Mouse (Mus musculus) cerebellum, adult 2 months (tissue): Measurements from ENCODE around the gene Cnot10. TPM values are rescaled to one million over a fixed set of nuclear protein-coding genes. Genes with fewer than 3 reads are reported as not detected.
A peak's percentile ranks its signal among the peaks of the same experiment; 100 is the strongest.

ENCODE experiments used
- DNase-seq, 2 experiments: peaks; one replicate each; pipeline ENCODE4 v3.0.0; 2021
- H3K27ac ChIP-seq: fragments of 200-500 bp; 2 replicates; pipeline ENCODE4 v1.5.1; 2012; ENCODE audit warnings: low read length, control low read depth, inconsistent platforms; ENCODE audit not compliant: insufficient read depth
- H3K27me3 ChIP-seq: fragments of 200-500 bp; 2 replicates; pipeline ENCODE4 v1.6.1; 2012; ENCODE audit warnings: inconsistent platforms, mild to moderate bottlenecking, low read length, moderate library complexity; ENCODE audit not compliant: control insufficient read depth, insufficient read depth
- H3K4me1 ChIP-seq: fragments of 200-500 bp; 2 replicates; pipeline ENCODE4 v1.6.1; 2011; ENCODE audit warnings: low read length; ENCODE audit not compliant: control insufficient read depth, insufficient read depth
- H3K4me3 ChIP-seq: fragments of 200-500 bp; replicated peaks from 2 replicates; pipeline ENCODE3; 2011; ENCODE audit warnings: mild to moderate bottlenecking, low read depth, low read length, control low read depth; ENCODE audit not compliant: insufficient read depth
- CTCF ChIP-seq: fragments of 200-500 bp; IDR thresholded peaks from 2 replicates; pipeline ENCODE4 v1.5.1; 2011; ENCODE audit warnings: low read depth, mild to moderate bottlenecking, control low read depth, low read length, moderate library complexity, borderline replicate concordance; ENCODE audit not compliant: insufficient read depth
- POLR2A ChIP-seq: fragments of 200-500 bp; IDR thresholded peaks from 2 replicates; pipeline ENCODE4 v1.6.1; 2011; ENCODE audit warnings: low read length, control low read depth, borderline replicate concordance; ENCODE audit not compliant: insufficient read depth
- WGBS: fragments of 180-500 bp; shearing (Covaris S2); methylation state at CpG from one replicate; pipeline ENCODE4 v1.1.7; 2018; 5-methylcytosine and 5-hydroxymethylcytosine counted together
- polyA plus RNA-seq: library from polyadenylated mRNA; depleted of rRNA; stranded (reverse); fragments of >200 nt; gene quantifications from 2 replicates; pipeline ENCODE4 v1.2.3, GENCODE M21; 2012

The Cnot10 gene
- polyA plus RNA-seq, 1 experiment = 69.7 TPM

DNA sequence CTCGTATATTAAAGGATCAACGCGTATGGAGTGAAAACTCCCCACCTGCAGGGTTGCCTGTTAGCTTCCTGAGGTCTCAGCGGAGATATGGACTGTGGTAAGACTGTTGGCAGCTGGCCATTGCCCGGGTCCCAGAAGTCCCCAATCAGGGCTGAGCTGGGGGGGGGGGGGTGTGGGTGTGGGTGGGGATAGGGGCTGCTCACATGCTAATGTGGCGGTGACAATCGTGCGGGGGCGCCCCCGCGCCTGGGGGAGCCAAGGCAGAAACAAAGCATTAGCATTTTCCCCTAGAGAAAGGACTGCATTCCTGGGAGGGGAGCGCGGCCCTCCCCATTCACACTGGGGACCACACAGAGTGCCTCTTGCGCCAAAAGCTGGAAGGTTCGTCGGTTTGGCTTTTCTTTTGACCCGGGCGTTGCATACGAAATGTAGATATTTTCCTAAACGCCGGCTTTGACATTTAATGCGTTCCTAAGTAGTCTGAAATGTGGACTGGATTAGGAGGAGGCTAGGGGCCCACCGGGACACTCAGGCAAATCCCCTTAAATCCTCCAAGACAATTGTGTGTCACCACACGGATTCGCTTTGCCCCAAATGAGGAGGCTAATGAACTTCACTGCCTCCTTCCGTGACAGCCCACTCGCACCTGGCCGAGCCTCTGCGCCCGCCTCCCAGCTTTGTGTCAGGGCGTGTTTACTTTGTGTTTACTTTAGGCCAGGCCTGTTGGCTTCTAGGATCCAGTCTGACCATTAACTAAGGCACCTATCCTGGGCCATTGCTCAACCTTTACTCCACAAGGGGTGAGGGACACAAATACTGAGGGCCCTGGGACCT is 55.6 kb downstream of the Cnot10 start:
- Histone ChIP-seq H3K4me3 (no peak overlapping the region), H3K27ac (no peak overlapping the region)

GRCm38 (mm10) chr9:114583812-114584182 is 56.2 kb downstream of the Cnot10 start:
- TF ChIP-seq POLR2A (no peak), CTCF (peak; percentile 83)
- Histone ChIP-seq H3K27ac (no peak overlapping the region), H3K27me3 (no peaks in the 10 kb centered on the region), H3K4me3 (peak overlapping the region; percentile 9), H3K4me1 (no peaks in the 10 kb centered on the region)
- WGBS = 1% methylated on average over 23 of the region's 23 CpGs
- DNase-seq = peak; percentile 45 to 56

More for the DNA sequence above, 55.6 kb downstream of the Cnot10 start:
- Histone ChIP-seq H3K27me3 (no peaks in the 10 kb centered on the region), H3K4me1 (no peaks in the 10 kb centered on the region)
- no peak for DNase-seq
- WGBS = 30% methylated on average over 31 of the region's 31 CpGs
- no peak for TF ChIP-seq CTCF
- no peak for TF ChIP-seq POLR2A

- Histone ChIP-seq H3K4me1 (no peaks in the 10 kb centered on the region), H3K27me3 (no peaks in the 10 kb centered on the region), H3K4me3 (no peak overlapping the region), H3K27ac (no peak overlapping the region)
- no peak for DNase-seq
- TF ChIP-seq CTCF (no peak), POLR2A (no peak)
- 85% methylated on average over 11 of the region's 11 CpGs for WGBS
Observed at GRCm38 (mm10) chr9:114578646-114579045, 61.3 kb downstream of the Cnot10 start.

DNA sequence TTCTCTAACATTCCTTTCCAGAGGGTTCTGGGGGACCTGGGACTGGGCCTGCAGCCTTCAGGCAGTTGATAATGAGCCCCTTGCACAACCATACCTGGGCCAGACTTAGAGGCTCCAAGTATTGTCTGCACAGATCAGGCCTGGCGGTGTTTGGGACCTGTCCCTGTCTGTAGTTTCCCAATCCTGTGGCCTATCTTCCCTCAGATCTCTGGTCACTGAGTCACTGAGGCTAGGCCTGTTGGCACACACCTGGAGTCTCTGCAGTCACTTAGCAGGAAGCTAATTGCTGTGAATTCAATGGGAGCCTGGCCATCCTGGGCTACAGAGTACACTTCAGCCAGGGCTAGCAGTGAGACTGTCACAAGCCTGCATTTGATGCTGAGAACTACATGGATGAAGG is 64.0 kb downstream of the Cnot10 start:
- TF ChIP-seq POLR2A (no peak), CTCF (no peak)
- Histone ChIP-seq H3K4me3 (no peak overlapping the region), H3K27ac (no peak overlapping the region), H3K27me3 (no peaks in the 10 kb centered on the region), H3K4me1 (no peaks in the 10 kb centered on the region)
- no peak for DNase-seq
- 96% methylated on average over 1 of the region's 1 CpGs for WGBS

- Histone ChIP-seq H3K27me3 (no peaks in the 10 kb centered on the region), H3K4me1 (no peaks in the 10 kb centered on the region), H3K4me3 (no peak overlapping the region), H3K27ac (no peak overlapping the region)
- TF ChIP-seq POLR2A (no peak), CTCF (no peak)
- WGBS = 60% methylated on average over 5 of the region's 5 CpGs
- no peak for DNase-seq
Observed at GRCm38 (mm10) chr9:114573528-114573927, 66.5 kb downstream of the Cnot10 start.

DNA sequence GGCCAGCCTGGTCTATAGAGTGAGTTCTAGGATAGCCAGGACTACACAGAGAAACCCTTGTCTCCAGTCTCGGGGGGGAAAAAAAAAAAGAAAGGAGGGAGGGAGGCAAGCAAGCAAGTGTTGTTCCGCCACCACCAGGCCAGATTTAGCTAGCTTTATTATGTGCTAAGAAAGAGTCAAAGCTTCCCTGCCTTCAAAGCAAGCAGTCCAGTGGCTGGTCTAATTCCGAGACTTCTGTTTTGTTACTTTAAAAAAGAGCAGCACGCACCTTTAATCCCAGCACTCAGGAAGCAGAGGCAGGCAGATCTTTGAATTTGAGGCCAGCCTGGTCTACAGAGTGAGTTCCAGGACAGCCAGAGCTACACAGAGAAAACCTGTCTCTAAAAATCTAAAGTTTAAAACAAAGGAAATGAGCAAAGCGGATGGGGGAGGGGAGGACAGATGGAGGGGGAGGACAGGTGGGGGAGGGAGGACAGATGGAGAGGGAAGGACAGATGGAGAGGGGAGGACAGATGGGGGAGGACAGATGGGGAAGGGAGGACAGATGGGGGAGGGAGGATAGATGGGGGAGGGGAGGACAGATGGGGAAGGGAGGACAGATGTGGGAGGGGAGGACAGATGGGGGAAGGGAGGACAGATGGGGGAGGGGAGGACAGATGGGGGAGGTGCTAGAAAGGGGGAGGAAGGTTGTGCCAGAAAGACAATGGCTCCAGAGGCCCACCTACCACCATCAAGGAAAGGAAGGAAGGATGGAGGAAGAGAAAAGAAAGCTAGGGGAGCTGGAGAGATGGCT is 71.1 kb downstream of the Cnot10 start:
- H3K27ac ChIP-seq = no peak overlapping the region
- TF ChIP-seq CTCF (no peak), POLR2A (no peak)
- WGBS = 88% methylated on average over 5 of the region's 5 CpGs

GRCm38 (mm10) chr9:114564667-114565066 is 75.3 kb downstream of the Cnot10 start:
- H3K4me3 ChIP-seq = no peak overlapping the region
- TF ChIP-seq CTCF (no peak), POLR2A (no peak)
- H3K27me3 ChIP-seq = peaks cover 2% of the 10 kb centered on the region; the same call in 1 of the 2 replicates
- under 1% methylated on average over 10 of the region's 10 CpGs for WGBS
- H3K4me1 ChIP-seq = no peaks in the 10 kb centered on the region
- no peak overlapping the region for H3K27ac ChIP-seq
- DNase-seq = no peak

More for the DNA sequence above, 71.1 kb downstream of the Cnot10 start:
- no peak for DNase-seq
- Histone ChIP-seq H3K4me1 (no peaks in the 10 kb centered on the region), H3K27me3 (peaks cover 2% of the 10 kb centered on the region; the same call in 1 of the 2 replicates), H3K4me3 (no peak overlapping the region)
